Mouse (Mus musculus): Measurements from ENCODE around the gene Fgd3. TPM values are rescaled to one million over a fixed set of nuclear protein-coding genes. Genes with fewer than 3 reads are reported as not detected.
A peak's percentile ranks its signal among the peaks of the same experiment; 100 is the strongest.

Fgd3 gene
- total and polyA plus RNA-seq, 2 experiments from 2014 or later = 1.6 to 8.4 TPM

DNA sequence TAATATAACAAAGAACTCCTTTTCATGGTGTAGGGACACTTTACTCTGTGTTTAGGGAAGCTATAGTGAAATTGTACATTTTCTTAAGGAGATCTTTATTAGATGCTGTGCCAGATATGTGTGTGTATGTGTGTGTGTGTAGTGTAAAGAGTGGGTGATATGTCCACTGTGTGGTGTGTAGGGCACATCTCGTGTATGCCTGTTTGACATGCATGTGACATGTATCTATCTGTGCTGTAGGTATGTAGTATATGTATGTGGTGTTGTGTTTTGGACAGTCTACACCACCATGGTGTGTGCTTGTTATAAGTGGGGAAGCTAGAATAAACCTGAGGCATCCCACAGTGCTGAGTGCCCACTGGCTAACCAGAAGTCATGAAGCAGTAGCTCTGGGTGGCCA is 403 bp upstream of the Fgd3 start:
- 30% methylated on average over 1 of the region's 1 CpGs for WGBS
- DNase-seq (ENCODE audit: low spot score) (no peak), ATAC-seq (peak; percentile 41)
- Histone ChIP-seq H3K4me1 (ENCODE audit: insufficient read depth, low read length) (peaks cover 14% of the 10 kb centered on the region), H3K4me2 (ENCODE audit: low read depth, low read length) (peak overlapping the region; percentile 53), H3K9ac (replicated peaks; ENCODE audit: low read length) (no peak overlapping the region), H3K4me3 (ENCODE audit: low read length) (peak overlapping the region; percentile 28), H3K27me3 (ENCODE audit: insufficient read depth, low read length) (no peaks in the 10 kb centered on the region), H3K27ac (no peak overlapping the region), H3K9me3 (ENCODE audit: low read length) (no peaks in the 10 kb centered on the region), H3K36me3 (ENCODE audit: insufficient read depth, low read length) (no peaks in the 10 kb centered on the region)
- TF ChIP-seq CTCF (IDR thresholded peaks at IDR 0.05; ENCODE audit: low read depth) = no peak

DNA sequence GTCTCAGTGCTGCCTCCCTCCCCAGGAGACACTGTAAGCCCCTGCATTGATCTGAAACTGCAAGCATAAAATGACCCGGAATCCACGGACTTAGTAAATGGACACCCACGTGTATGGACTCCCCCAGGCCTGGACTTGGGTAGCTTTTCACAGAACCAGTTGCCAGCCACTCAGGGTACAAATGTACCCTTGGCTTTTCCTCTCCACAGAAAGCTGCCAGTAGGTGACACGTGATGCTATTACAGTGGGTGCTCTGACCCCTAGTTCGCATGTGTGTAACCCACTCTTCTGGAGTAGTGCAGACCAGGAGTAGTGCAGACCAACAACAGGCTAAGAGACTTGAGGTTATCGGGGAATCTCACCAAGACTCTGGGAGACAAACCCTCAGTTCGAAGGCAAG is 2.2 kb downstream of the Fgd3 start:
- Histone ChIP-seq H3K9me3 (ENCODE audit: low read length) (no peaks in the 10 kb centered on the region), H3K27me3 (ENCODE audit: insufficient read depth, low read length) (no peaks in the 10 kb centered on the region), H3K4me1 (ENCODE audit: insufficient read depth, low read length) (peaks cover 14% of the 10 kb centered on the region), H3K27ac (no peak overlapping the region), H3K4me2 (ENCODE audit: low read depth, low read length) (0 out of 2 replicates have a peak overlapping the region, but pooled peaks have one; percentile 1), H3K9ac (replicated peaks; ENCODE audit: low read length) (no peak overlapping the region), H3K36me3 (ENCODE audit: insufficient read depth, low read length) (no peaks in the 10 kb centered on the region), H3K4me3 (ENCODE audit: low read length) (no peak overlapping the region)
- DNase-seq (ENCODE audit: low spot score) (no peak), ATAC-seq (no peak)
- TF ChIP-seq CTCF (IDR thresholded peaks at IDR 0.05; ENCODE audit: low read depth) = no peak
- 85% methylated on average over 7 of the region's 7 CpGs for WGBS

DNA sequence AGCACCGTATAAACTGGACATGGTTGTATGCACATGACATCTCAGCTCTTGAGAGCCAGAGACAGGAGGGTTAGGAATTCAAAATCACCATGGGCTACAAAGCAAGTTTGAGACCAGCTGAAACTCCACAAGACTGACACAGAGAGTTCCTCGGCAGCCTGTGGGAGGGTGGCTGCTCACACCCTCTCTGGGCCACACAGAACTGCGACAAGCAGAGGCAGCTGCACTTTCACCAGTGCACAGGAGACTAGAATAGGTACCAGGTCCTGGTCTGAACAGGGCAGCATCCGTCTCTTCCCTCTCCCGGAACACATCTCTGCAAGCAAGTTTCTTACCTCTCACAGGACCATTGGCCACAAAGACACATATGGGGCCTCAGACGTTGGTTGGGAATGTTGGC is 2.6 kb downstream of the Fgd3 start:
- no peaks in the 10 kb centered on the region for H3K9me3 ChIP-seq (ENCODE audit: low read length)
- no peak for TF ChIP-seq CTCF (IDR thresholded peaks at IDR 0.05; ENCODE audit: low read depth)
- no peak for ATAC-seq
- no peak overlapping the region for H3K4me3 ChIP-seq (ENCODE audit: low read length)
- H3K9ac ChIP-seq (replicated peaks; ENCODE audit: low read length) = no peak overlapping the region
- H3K4me2 ChIP-seq (ENCODE audit: low read depth, low read length) = no peak overlapping the region
- no peaks in the 10 kb centered on the region for H3K36me3 ChIP-seq (ENCODE audit: insufficient read depth, low read length)
- no peak for DNase-seq (ENCODE audit: low spot score)
- peaks cover 14% of the 10 kb centered on the region for H3K4me1 ChIP-seq (ENCODE audit: insufficient read depth, low read length)
- 61% methylated on average over 6 of the region's 6 CpGs for WGBS
- no peaks in the 10 kb centered on the region for H3K27me3 ChIP-seq (ENCODE audit: insufficient read depth, low read length)
- H3K27ac ChIP-seq = no peak overlapping the region

DNA sequence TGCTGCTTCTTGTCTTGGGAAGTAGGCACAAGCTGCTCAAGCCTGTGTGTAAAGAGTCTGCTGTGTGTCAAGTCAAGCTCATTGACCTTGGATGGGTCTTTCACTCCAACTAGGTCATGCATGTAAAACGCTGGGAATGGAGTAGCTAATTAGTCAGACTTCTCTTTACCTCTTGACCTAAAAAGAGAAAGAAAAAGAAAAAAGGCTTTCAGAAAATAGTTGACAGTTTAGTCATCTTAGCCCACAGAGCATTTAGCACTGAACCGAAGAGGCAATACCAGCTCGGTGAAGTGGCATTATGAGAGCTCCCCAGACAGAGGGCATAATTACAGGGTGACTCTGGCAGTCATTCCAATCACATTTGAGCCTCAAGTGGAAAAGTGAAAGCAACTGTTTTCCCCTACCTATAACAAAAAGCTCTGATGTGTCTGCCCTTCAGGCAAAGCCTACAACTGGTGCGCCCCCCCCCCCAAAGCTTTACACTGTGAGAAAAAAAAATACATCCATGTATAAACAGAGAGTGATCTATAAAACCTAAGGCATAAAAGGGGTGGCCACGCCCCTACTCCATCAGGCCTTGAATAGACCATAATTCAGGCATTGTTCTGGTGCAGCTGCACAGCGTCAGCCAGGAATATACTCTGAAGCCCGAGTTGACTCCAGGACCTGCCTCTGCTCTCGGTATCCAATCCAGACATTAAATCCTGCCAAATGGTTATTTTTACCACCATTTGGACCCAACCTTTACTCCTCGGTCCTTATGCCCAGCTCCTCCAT is 3.5 kb downstream of the Fgd3 start:
- no peak for TF ChIP-seq CTCF (IDR thresholded peaks at IDR 0.05; ENCODE audit: low read depth)
- Histone ChIP-seq H3K9me3 (ENCODE audit: low read length) (no peaks in the 10 kb centered on the region), H3K4me2 (ENCODE audit: low read depth, low read length) (0 out of 2 replicates have a peak overlapping the region, but pooled peaks have one; percentile 1), H3K9ac (replicated peaks; ENCODE audit: low read length) (no peak overlapping the region), H3K27ac (peak overlapping the region; percentile 26; the same call in 1 of the 2 replicates), H3K4me1 (ENCODE audit: insufficient read depth, low read length) (peaks cover 14% of the 10 kb centered on the region), H3K4me3 (ENCODE audit: low read length) (no peak overlapping the region), H3K36me3 (ENCODE audit: insufficient read depth, low read length) (no peaks in the 10 kb centered on the region), H3K27me3 (ENCODE audit: insufficient read depth, low read length) (no peaks in the 10 kb centered on the region)
- 27% methylated on average over 9 of the region's 9 CpGs for WGBS
- ATAC-seq (no peak), DNase-seq (ENCODE audit: low spot score) (no peak)

DNA sequence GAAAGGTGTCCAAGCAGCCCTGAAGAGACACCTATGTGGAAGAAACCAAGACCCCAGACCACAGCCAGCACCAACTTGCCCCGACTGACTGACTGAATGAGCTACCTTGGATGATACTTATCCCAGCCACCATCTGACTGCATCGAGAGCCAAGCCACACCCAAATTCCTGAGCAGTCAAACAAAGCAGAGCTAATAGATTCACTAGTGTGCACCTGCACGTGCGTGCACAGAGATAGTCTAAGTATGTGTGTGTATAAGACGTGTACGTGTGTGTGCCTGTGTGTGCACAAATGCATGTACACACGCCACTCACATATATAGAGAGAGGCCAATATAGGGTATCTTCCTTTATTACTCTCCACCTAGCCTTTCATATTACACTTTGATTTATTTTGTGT is 8.5 kb downstream of the Fgd3 start:
- 93% methylated on average over 7 of the region's 7 CpGs for WGBS
- Histone ChIP-seq H3K9me3 (ENCODE audit: low read length) (no peaks in the 10 kb centered on the region), H3K9ac (replicated peaks; ENCODE audit: low read length) (no peak overlapping the region), H3K4me3 (ENCODE audit: low read length) (no peak overlapping the region), H3K27ac (no peak overlapping the region), H3K4me1 (ENCODE audit: insufficient read depth, low read length) (no peaks in the 10 kb centered on the region; the same call in 1 of the 2 replicates), H3K4me2 (ENCODE audit: low read depth, low read length) (no peak overlapping the region), H3K36me3 (ENCODE audit: insufficient read depth, low read length) (no peaks in the 10 kb centered on the region), H3K27me3 (ENCODE audit: insufficient read depth, low read length) (no peaks in the 10 kb centered on the region)
- ATAC-seq = no peak
- TF ChIP-seq CTCF (IDR thresholded peaks at IDR 0.05; ENCODE audit: low read depth) = no peak
- DNase-seq (ENCODE audit: low spot score) = no peak

DNA sequence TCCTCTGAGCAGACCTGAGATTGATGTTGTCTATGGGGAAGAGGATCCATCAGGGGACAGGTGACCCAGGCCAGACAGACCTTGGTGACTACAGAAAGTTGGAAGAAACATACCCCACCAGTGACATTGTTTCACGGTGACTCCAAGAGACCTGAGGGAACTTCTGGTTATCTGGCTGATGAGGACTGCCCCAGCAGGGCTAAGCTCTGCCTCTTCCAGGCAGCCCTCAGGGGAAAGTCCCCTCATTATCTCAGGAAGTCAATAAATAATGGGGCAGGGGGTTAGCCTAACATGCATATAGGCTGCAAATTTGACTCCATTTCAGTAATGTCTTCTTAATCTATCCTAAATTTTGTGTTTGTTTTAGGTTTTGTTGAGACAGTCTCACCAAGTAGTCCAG is 10.6 kb downstream of the Fgd3 start:
- Histone ChIP-seq H3K4me3 (ENCODE audit: low read length) (no peak overlapping the region), H3K27ac (no peak overlapping the region), H3K4me1 (ENCODE audit: insufficient read depth, low read length) (no peaks in the 10 kb centered on the region), H3K36me3 (ENCODE audit: insufficient read depth, low read length) (no peaks in the 10 kb centered on the region), H3K9ac (replicated peaks; ENCODE audit: low read length) (no peak overlapping the region), H3K27me3 (ENCODE audit: insufficient read depth, low read length) (no peaks in the 10 kb centered on the region), H3K9me3 (ENCODE audit: low read length) (no peaks in the 10 kb centered on the region), H3K4me2 (ENCODE audit: low read depth, low read length) (no peak overlapping the region)
- ATAC-seq (no peak), DNase-seq (ENCODE audit: low spot score) (no peak)
- no peak for TF ChIP-seq CTCF (IDR thresholded peaks at IDR 0.05; ENCODE audit: low read depth)
- 100% methylated on average over 1 of the region's 1 CpGs for WGBS

DNA sequence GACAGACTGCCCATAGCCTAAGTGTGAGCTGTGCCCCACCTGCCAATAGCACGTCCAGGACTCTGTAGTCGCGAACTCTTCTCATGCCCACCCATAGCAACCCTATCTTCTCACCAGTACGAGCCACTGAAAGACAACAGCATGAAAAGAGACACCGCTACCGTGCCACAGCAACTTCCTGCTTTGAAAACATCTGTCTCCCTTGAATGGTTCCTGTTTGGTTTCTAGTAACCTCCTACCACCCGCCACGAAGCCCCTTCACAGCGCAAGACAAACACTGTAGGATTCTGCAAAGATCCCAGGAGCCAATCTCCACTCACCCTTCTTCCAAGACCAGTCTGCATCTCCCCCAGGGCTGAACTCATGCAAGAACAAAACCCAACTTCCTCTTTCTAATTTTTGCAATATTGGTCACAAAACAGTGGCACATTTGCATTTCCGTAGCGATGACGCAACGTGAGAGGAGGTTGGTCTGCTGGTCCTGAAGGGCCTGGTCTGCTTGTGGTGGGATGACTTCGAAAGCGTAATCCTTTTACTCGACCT is 11.2 kb downstream of the Fgd3 start:
- H3K9me3 ChIP-seq (ENCODE audit: low read length) = no peaks in the 10 kb centered on the region
- H3K4me3 ChIP-seq (ENCODE audit: low read length) = no peak overlapping the region
- H3K4me1 ChIP-seq (ENCODE audit: insufficient read depth, low read length) = no peaks in the 10 kb centered on the region
- no peak overlapping the region for H3K27ac ChIP-seq
- WGBS = 88% methylated on average over 16 of the region's 16 CpGs
- ATAC-seq (no peak), DNase-seq (ENCODE audit: low spot score) (no peak)
- H3K9ac ChIP-seq (replicated peaks; ENCODE audit: low read length) = no peak overlapping the region
- no peaks in the 10 kb centered on the region for H3K36me3 ChIP-seq (ENCODE audit: insufficient read depth, low read length)
- no peak for TF ChIP-seq CTCF (IDR thresholded peaks at IDR 0.05; ENCODE audit: low read depth)
- H3K4me2 ChIP-seq (ENCODE audit: low read depth, low read length) = no peak overlapping the region
- no peaks in the 10 kb centered on the region for H3K27me3 ChIP-seq (ENCODE audit: insufficient read depth, low read length)

Measured in hindbrain, postnatal 0 days (tissue).